In the genomic region with DNA sequence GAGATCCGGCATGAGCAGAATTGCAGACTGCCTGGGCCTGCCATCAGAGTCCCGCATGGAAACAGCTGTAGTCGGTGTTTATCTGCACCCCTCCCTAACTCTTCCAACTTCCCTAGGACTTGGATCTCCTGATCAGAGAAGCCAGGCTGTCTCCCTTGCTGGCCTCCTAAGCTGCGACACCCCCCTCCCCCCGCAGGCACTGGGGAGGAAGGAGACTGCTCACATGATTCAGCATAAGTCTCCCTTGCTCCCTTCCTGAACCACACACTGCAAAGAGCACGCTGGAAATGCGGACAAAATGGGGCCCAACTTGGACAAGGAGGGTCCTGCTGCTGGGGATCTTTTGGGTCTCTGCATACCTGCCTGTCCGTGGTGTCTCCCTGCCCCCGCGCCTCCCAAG, we compare ENCODE assay signal across 11 mouse cellular contexts. TPM values are rescaled to one million over a fixed set of nuclear protein-coding genes. Genes with fewer than 3 reads are reported as not detected.
A peak's percentile ranks its signal among the peaks of the same experiment; 100 is the strongest.
DNase-seq lines count a peak whose midpoint lies in the region; ATAC-seq lines count a peak whose summit lies in the region.
"Had no signal": no experiment of that assay in that cellular context is flagged by ENCODE, and none has a peak within 500 bp of the region (broad histone marks: within the 10 kb centered on the region; RNA-seq: fewer than 3 reads in every experiment).

A gene (plus strand): TSS at position 231 of the 400 bp plus-strand sequence.

- peak; percentile 18; the same call in 1 of the 2 replicates for ATAC-seq in forebrain, embryonic 14.5 days
- no peak for ATAC-seq in megakaryocyte, adult 5-6 weeks (ENCODE audit: poor library complexity, severe bottlenecking)

- H3K4me2 ChIP-seq in forebrain, embryonic 14.5 days (ENCODE audit: low read length), result no peak within 1 kb of the TSS

- no peak within 1 kb of the TSS for H3K27ac ChIP-seq in forebrain, embryonic 14.5 days (ENCODE audit: low read depth, low read length)
- H3K27ac ChIP-seq in forebrain, embryonic 10.5 days, result no peak within 1 kb of the TSS
- H3K27ac ChIP-seq: kidney, postnatal 0 days had no signal

- no peak for DNase-seq in forebrain, embryonic 14.5 days (ENCODE audit: low spot score)
- DNase-seq in forebrain, embryonic 10.5 days (ENCODE audit: extremely low spot score, low spot score), result no peak
- peak; percentile 30 to 40 for DNase-seq in heart, postnatal 14 days
- peak; percentile 9 for DNase-seq in lung, postnatal 36 days
- no peak for DNase-seq in urinary bladder, postnatal 4 days (ENCODE audit: low spot score in 2 of 2)
- DNase-seq in cerebellum, adult 9-10 months, result no peak

- H3K36me3 ChIP-seq in forebrain, embryonic 14.5 days (ENCODE audit: control insufficient read depth, insufficient read depth, low read length), result no peaks in the 10 kb centered on the region
- H3K36me3 ChIP-seq in forebrain, embryonic 10.5 days (replicated peaks), result no peaks in the 10 kb centered on the region
- H3K36me3 ChIP-seq in megakaryocyte, embryonic 14.5 days (replicated peaks; ENCODE audit: low read length), result peaks cover 45% of the 10 kb centered on the region

- no peaks in the 10 kb centered on the region for H3K9me3 ChIP-seq in forebrain, embryonic 14.5 days (replicated peaks; ENCODE audit: control insufficient read depth, low read length)
- no peaks in the 10 kb centered on the region for H3K9me3 ChIP-seq in forebrain, embryonic 10.5 days
- H3K9me3 ChIP-seq in megakaryocyte, embryonic 14.5 days, result no peaks in the 10 kb centered on the region

- no peak within 1 kb of the TSS for H3K4me3 ChIP-seq in forebrain, embryonic 14.5 days (ENCODE audit: low read depth, low read length)
- no peak within 1 kb of the TSS for H3K4me3 ChIP-seq in forebrain, embryonic 10.5 days
- peak within 1 kb of the TSS; percentile 94 for H3K4me3 ChIP-seq in megakaryocyte, embryonic 14.5 days (replicated peaks)

- intact Hi-C loops in heart, postnatal 14 days (cut with DNase I), result no loop called here

- H3K4me1 ChIP-seq in forebrain, embryonic 14.5 days (ENCODE audit: control insufficient read depth, insufficient read depth, low read length), result no peaks in the 10 kb centered on the region
- H3K4me1 ChIP-seq in forebrain, embryonic 10.5 days, result 0 out of 2 replicates have a peak, but pooled peaks cover 4% of the 10 kb centered on the region
- H3K4me1 ChIP-seq in megakaryocyte, embryonic 14.5 days, result peaks cover 92% of the 10 kb centered on the region

- no peak within 1 kb of the TSS for H3K9ac ChIP-seq in forebrain, embryonic 14.5 days (ENCODE audit: low read length)

- 75% methylated on average over 10 of the region's 10 CpGs for WGBS in forebrain, embryonic 14.5 days
- 73% methylated on average over 10 of the region's 10 CpGs for WGBS in forebrain, embryonic 10.5 days

- no peaks in the 10 kb centered on the region for H3K27me3 ChIP-seq in forebrain, embryonic 14.5 days (replicated peaks; ENCODE audit: control insufficient read depth, insufficient read depth, low read length)
- H3K27me3 ChIP-seq in forebrain, embryonic 10.5 days (ENCODE audit: poor library complexity, severe bottlenecking), result no peaks in the 10 kb centered on the region
- no peaks in the 10 kb centered on the region for H3K27me3 ChIP-seq in megakaryocyte, embryonic 14.5 days (replicated peaks)

RNA-seq across cellular contexts. Expression of the gene that starts here (rescaled TPM):
- polyA plus RNA-seq in forebrain, embryonic 14.5 days (2014; fragmentation: Nextera tagmentation; extraction: Ambion mirVana), result 3.6 and 4.6 TPM in 2 replicates
- 3.9 and 5.4 TPM in 2 replicates for polyA plus RNA-seq in forebrain, embryonic 10.5 days (2016; fragmentation: Nextera tagmentation; extraction: Ambion mirVana)
- 19.7 and 21.8 TPM in 2 replicates for polyA plus RNA-seq in megakaryocyte, embryonic 14.5 days (2012; ENCODE audit: insufficient read depth, low replicate concordance)
- not detected in 2 replicates for total RNA-seq in megakaryocyte, adult 5-6 weeks (2015)
- total RNA-seq in megakaryocyte, adult 5-6 weeks (2017), result 0.41 TPM in 1 of 2 replicates, not detected in the other
- 1 to 10 TPM in 1 of 2 experiments, under 1 TPM in 1; 0.90 to 1.4 TPM for total RNA-seq in heart, postnatal 14 days (2021)
- total RNA-seq: gastrocnemius, adult 18-20 months; left cerebral cortex, postnatal 36 days had no signal

Comparison
In these comparisons a context has a peak if more than half of its experiments do, and no peak if none do; other contexts are left out.
1. DNase-seq: peak in heart, postnatal 14 days (2 of 2) and lung, postnatal 36 days (single experiment); none in forebrain, embryonic 14.5 days (single experiment), forebrain, embryonic 10.5 days (single experiment), urinary bladder, postnatal 4 days (0 of 2) and cerebellum, adult 9-10 months (single experiment).